Mouse (Mus musculus): ENCODE results near the gene Casc3.

GRCm38 (mm10) chr11:98872040-98872439 lies 67.3 kb downstream of the Casc3 start:
- TF ChIP-seq CTCF (IDR thresholded peaks at IDR 0.05; ENCODE audit: low read depth) (no peak), EP300 (IDR thresholded peaks at IDR 0.05; ENCODE audit: low read depth) (no peak)

Measured in liver, postnatal 0 days (tissue).